Mouse (Mus musculus): Measurements from ENCODE around the gene Clpb.
"Not testable (repeated sequence)": the region's sequence is repeated elsewhere in the genome, so short reads cannot be mapped to it uniquely, and the experiment has no call there.

Gene Clpb

GRCm38 (mm10) chr7:101663514-101664159, at the start of gene Clpb:
Gene Clpb (plus strand): TSS chr7:101663633.
- peak; percentile 89 for DNase-seq (ENCODE audit: low spot score)

- no peak for DNase-seq (ENCODE audit: low spot score)
Observed at GRCm38 (mm10) chr7:101615406-101615805, 48.0 kb upstream of the Clpb start.

DNA sequence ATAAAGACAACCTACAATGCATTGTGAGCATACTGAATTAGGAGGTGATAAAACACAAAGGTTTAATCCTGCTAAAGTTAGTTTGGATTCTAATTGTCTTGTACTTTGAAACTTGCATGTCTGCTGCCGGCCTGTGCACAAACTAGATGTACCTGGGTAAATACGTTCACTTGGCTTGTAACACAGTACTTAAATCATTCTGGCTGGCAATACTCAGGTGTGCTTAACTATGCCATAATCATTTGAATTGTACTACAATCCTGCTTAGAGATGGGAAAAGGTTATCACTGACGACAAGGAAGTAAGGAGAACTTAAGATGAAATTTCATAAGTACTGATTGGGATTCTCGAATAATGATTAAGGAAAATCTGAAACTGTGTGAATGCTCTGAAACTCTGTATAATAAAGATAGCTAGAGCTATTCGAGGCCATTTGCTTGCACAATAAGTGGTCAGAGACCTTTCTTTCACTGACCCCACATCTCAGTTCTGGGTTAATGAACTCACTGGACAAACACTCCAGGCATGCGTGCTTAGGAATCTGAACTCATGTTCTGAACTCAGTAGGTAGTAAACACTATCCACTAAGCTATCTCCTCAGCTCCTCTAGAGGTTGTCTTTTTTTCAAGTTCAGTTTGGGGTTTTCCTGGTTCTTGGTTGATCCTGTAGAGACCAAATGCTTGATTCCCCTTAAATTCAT, 47.1 kb upstream of the Clpb start:
- no peak for DNase-seq (ENCODE audit: low spot score)

DNA sequence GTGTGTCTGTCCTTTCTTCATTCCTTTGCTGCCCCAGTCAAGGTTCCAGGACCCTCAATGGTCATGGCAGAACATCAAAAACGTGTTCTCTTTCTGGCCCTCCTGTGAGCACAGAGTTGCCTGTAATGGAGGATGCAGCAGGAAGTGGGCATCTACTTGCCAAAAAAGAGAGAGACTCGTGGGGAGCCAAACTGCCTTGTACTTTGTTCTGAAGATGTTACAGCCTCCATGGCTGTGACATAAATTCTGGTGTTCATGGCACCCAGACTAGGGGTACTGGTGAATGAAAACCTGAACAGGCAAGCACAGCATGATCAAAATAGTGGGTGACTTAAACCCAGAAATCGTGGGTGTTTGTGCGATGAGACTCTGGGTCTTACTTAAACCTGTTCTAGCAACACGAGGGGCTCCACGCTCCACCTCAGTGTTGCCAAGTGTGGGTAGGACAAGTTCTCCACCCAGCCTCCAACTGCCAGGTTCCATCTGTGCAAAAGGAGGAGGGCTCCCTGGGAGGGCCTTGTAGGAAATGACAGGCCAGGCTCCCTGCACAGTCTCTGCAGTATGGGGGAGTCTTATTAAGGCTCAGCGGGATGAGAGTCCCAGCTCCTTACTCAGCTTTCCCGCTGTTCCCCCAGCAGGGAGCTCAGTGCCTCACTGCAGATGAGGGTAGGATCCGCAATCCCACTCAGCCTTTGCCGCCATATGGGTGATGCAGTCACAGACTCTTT, 45.8 kb upstream of the Clpb start:
- DNase-seq (ENCODE audit: low spot score) = no peak

DNA sequence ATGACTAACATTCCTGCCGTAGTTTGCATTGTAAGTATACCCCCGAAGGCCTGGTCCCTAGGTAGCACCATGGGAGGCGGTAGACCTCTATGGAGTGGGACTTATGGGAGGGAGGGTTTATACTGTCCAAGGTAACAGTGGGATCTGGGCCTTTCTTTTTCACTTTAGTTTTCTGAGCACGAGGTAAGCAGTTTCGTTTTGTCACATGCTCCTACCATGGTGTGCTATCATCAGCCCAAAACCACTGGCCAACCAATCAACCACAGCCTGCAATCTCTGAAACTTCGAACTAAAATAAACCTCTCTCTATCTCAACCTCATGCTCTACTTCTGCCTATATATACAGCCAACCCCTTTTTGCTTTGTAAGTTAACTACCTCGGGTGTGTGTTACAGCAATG, 45.2 kb upstream of the Clpb start:
- no peak for DNase-seq (ENCODE audit: low spot score)

- peak; percentile 13 for DNase-seq (ENCODE audit: low spot score)
Observed at GRCm38 (mm10) chr7:101620373-101620772, 43.1 kb upstream of the Clpb start.

- DNase-seq (ENCODE audit: low spot score) = peak; percentile 4
Observed at GRCm38 (mm10) chr7:101621861-101622260, 41.6 kb upstream of the Clpb start.

GRCm38 (mm10) chr7:101624283-101624682, 39.1 kb upstream of the Clpb start:
- DNase-seq (ENCODE audit: low spot score) = no peak

DNA sequence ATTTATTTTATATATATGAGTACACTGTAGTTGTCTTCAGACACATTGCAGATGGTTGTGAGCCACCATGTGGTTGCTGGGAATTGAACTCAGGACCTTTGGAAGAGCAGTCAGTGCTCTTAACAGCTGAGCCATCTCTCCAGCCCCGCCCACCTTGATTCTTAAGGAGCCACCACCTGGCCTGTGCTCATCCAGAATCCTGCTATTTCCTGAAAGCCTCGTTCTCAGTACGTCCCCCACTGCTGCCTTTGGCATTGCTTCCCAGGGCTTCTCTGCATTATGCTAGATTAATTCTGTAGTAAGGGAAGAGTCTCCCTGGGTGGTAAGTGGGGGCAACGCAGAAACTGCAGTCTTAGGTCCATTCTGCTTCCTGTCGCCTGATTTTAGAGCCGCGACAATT, 36.3 kb upstream of the Clpb start:
- not testable (repeated sequence) for DNase-seq (ENCODE audit: low spot score)

GRCm38 (mm10) chr7:101628481-101628880, 35.0 kb upstream of the Clpb start:
- no peak for DNase-seq (ENCODE audit: low spot score)

GRCm38 (mm10) chr7:101633629-101634177, 29.7 kb upstream of the Clpb start:
- no peak for DNase-seq (ENCODE audit: low spot score)

DNA sequence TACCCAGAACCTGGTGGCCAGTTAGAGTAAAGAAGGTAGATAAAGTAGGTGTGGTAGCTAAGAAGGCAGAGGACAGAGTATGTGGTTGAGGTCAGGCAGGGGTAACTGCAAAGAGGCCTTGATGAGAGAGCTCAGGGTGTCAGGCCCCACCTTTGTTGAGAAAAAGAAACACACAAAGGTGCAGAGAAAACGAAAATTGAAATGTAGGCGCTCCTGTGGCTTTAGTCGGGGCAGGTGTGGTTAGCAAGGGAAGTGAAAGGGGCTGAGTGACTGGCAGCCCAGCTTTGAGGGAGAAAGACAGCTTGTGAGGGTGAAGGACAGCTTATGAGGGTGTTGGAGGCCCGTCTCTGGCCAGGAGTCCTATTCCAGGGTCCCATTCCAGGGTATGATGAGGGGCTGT, 28.9 kb upstream of the Clpb start:
- DNase-seq (ENCODE audit: low spot score) = no peak

DNA sequence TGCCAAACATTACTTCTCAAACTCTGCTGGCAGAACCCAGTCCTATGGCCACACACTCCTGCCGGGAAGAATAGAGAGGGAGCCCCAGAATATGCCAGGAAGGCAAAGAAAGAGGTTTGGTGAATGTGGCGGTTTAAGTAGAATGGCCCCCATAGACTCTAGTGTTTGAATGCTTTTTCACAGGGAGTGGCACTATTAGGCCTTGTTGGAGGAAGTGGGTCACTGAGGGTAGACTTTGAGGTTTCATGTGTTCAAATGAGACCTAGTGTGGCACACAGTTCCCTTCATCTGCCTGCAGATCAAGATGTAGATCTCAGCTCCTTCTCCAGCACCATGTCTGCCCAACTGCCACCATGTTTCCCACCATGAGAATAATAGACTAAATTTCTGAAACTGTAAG, 27.4 kb upstream of the Clpb start:
- DNase-seq (ENCODE audit: low spot score) = no peak

DNA sequence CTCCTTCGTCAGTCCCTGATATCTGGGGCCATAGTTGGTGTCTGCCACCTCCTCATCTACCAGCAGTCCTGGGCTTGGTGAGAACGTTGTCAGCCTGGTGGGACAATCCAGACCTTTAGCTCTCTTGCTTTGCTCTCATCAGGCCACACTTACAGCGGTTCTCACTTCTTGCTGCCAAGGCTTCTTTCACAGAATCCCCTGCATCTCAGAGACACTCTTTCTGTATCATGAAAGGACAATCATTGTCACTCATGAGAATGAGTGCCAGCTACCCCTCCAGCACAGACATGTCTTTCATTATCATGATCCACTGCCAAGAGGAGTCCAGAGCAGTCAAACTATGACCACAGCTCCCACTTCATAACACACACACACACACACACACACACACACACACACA, 19.6 kb upstream of the Clpb start:
- DNase-seq (ENCODE audit: low spot score) = no peak

DNA sequence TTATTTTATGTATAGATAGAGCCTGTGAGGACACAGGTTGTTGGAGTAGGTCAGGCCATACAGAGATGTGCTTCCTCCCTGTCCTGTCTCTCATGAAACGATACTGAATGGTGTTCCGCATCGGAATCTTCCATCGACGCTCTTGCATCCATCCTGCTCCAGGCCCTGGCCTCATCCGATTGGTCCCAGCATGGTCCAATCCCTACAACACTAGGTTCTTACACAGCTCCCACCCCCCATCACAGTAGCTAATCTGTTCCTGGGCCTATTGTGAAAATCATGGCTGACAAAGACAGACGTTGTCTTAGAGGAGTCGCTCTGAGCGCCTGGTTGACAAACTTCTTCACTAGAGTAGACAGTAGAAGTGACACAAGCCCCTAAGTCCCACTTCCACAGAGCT, 13.7 kb upstream of the Clpb start:
- no peak for DNase-seq (ENCODE audit: low spot score)

DNA sequence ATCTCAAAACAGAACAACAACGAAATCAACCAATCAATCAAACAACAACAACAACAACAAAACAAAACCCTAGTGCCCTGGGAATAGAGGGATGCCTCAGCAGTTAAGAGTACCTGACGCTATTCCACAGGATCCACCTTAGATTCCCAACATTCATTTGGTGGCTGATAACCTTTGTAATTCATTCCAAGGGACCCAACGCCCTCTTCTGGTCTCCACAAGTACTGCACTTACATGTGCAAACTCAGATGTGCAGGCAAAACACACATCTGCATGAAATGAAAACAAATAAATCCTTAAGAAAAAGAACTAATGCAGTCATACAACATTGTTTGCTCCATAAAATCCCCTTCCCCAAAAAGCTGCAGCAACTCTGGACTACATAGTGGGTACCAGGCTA, 12.9 kb upstream of the Clpb start:
- DNase-seq (ENCODE audit: low spot score) = no peak

- DNase-seq (ENCODE audit: low spot score) = no peak
Observed at GRCm38 (mm10) chr7:101653681-101654209, 9.7 kb upstream of the Clpb start.

GRCm38 (mm10) chr7:101654936-101655335, 8.5 kb upstream of the Clpb start:
- DNase-seq (ENCODE audit: low spot score) = no peak

GRCm38 (mm10) chr7:101662006-101662405, 1.4 kb upstream of the Clpb start:
- DNase-seq (ENCODE audit: low spot score) = no peak

DNA sequence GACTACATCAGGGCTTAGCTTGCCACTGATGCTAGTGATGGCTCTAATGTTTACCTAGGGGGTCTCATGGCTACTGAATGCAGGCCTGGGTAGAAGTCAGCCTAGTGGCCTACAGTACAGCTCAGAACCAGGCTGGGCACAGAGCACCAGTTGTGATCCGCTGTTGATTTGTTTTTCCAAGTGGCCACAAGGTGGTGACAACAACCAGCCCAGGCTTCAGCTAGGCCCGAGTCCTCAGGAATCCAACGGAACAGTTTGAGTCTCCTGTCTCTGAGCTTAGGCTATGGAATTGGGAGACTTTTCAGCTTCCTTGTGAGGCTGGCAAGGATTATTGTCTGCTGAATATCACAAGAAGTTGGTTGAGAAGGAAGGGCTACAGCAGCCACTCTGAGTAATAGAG, 3.1 kb downstream of the Clpb start:
- DNase-seq (ENCODE audit: low spot score) = peak; percentile 21

GRCm38 (mm10) chr7:101671601-101672280, 8.3 kb downstream of the Clpb start:
- no peak for DNase-seq (ENCODE audit: low spot score)

GRCm38 (mm10) chr7:101673497-101673896, 10.1 kb downstream of the Clpb start:
- no peak for DNase-seq (ENCODE audit: low spot score)

Measured in c-Kit-positive CD71-positive TER-119-positive erythroid progenitor cells, embryonic 14.5 days (primary cell).